Mouse (Mus musculus) midbrain, postnatal 0 days (tissue): ENCODE data around the gene Mroh2a. TPM values are rescaled to one million over a fixed set of nuclear protein-coding genes. Genes with fewer than 3 reads are reported as not detected.

Source experiments
- ATAC-seq: fragments of 200-750 bp; cut with Nextera tagmentation; 2 replicates; pipeline ENCODE4 v1.8.0; 2017; ENCODE audit warnings: moderate number of reproducible peaks, mild to moderate bottlenecking, moderate TSS enrichment, moderate library complexity; ENCODE audit not compliant: low FRiP score
- DNase-seq: peaks from one replicate; pipeline ENCODE4 v3.0.0-alpha.2; 2015; ENCODE audit warnings: low spot score
- H3K27ac ChIP-seq: fragments of 300-500 bp; sonication (generic); 2 replicates; pipeline ENCODE4 v1.5.1; 2014; ENCODE audit warnings: low read depth, mild to moderate bottlenecking, low read length, mixed read lengths
- H3K27me3 ChIP-seq: fragments of 300-500 bp; sonication (generic); 2 replicates; pipeline ENCODE4 v1.6.1; 2014; ENCODE audit warnings: low read length, control low read depth, mixed read lengths; ENCODE audit not compliant: insufficient read depth
- H3K36me3 ChIP-seq: fragments of 300-500 bp; sonication (generic); 2 replicates; pipeline ENCODE4 v1.6.1; 2014; ENCODE audit warnings: low read length, control low read depth, mixed read lengths; ENCODE audit not compliant: insufficient read depth
- H3K4me1 ChIP-seq: fragments of 300-500 bp; sonication (generic); 2 replicates; pipeline ENCODE4 v1.6.1; 2014; ENCODE audit warnings: mild to moderate bottlenecking, control low read depth, antibody characterized with exemption, low read length, mixed read lengths; ENCODE audit not compliant: insufficient read depth
- H3K4me2 ChIP-seq: fragments of 300-500 bp; sonication (generic); 2 replicates; pipeline ENCODE4 v1.6.1; 2014; ENCODE audit warnings: low read depth, mild to moderate bottlenecking, low read length, mixed read lengths; ENCODE audit not compliant: poor library complexity, severe bottlenecking
- H3K4me3 ChIP-seq: fragments of 300-500 bp; sonication (generic); 2 replicates; pipeline ENCODE4 v1.5.1; 2014; ENCODE audit warnings: low read depth, mild to moderate bottlenecking, low read length, moderate library complexity
- H3K9ac ChIP-seq: fragments of 300-500 bp; sonication (generic); replicated peaks from 2 replicates; pipeline ENCODE4 v1.6.1; 2014; ENCODE audit warnings: mild to moderate bottlenecking, low read length, moderate library complexity, mixed read lengths; ENCODE audit not compliant: poor library complexity, severe bottlenecking
- H3K9me3 ChIP-seq: fragments of 300-500 bp; sonication (generic); 2 replicates; pipeline ENCODE4 v1.6.1; 2016; ENCODE audit warnings: low read length, control low read depth
- CTCF ChIP-seq: IDR thresholded peaks from 2 replicates; pipeline ENCODE4 v1.5.1; 2016; ENCODE audit warnings: antibody characterized with exemption, mild to moderate bottlenecking
- WGBS: fragments of 180-500 bp; shearing (Covaris S2); extraction: QIAGEN DNeasy Blood & Tissue Kit; methylation state at CpG from one replicate; pipeline ENCODE4 v1.1.7; 2014; 5-methylcytosine and 5-hydroxymethylcytosine counted together
- polyA plus RNA-seq: library from polyadenylated mRNA; unstranded; fragments of >200 nt; fragmentation: Nextera tagmentation; extraction: Ambion mirVana; gene quantifications from 2 replicates; pipeline ENCODE4 v1.2.1, GENCODE M21; 2015
- total RNA-seq: library from RNA; depleted of rRNA; stranded (reverse); fragments of >200 nt; gene quantifications from 2 replicates; pipeline ENCODE4 v1.2.3, GENCODE M21; 2014

Gene Mroh2a
- total and polyA plus RNA-seq, 2 experiments from 2014 or later, result 0.56 TPM; not detected in 1

DNA sequence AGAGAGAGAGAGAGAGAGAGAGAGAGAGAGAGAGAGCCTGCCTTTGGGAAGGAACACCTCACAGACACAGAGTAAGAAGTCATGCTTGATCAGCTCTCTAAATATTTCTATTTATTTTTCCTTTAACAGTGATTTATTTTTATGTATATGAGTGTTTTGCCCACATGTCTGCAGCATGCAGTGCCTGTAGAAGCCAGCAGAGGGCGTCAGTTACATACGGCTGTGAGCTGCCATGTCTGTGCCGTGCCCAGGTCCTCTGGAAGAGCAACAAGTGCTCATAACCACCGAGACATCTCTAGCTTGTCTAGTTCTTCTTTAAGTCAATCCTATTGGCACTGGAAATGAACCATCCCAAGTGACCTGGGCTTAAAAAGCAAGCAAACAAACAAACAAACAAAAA is 63.1 kb downstream of the Mroh2a start:
- H3K36me3 ChIP-seq, result no peaks in the 10 kb centered on the region
- WGBS, result 44% methylated on average over 4 of the region's 4 CpGs
- DNase-seq (no peak), ATAC-seq (no peak)
- no peak overlapping the region for H3K4me2 ChIP-seq
- H3K27ac ChIP-seq, result no peak overlapping the region
- H3K27me3 ChIP-seq, result no peaks in the 10 kb centered on the region
- H3K4me1 ChIP-seq, result no peaks in the 10 kb centered on the region
- peaks cover 74% of the 10 kb centered on the region for H3K9me3 ChIP-seq
- TF ChIP-seq CTCF, result peak; percentile 70
- no peak overlapping the region for H3K4me3 ChIP-seq
- no peak overlapping the region for H3K9ac ChIP-seq

DNA sequence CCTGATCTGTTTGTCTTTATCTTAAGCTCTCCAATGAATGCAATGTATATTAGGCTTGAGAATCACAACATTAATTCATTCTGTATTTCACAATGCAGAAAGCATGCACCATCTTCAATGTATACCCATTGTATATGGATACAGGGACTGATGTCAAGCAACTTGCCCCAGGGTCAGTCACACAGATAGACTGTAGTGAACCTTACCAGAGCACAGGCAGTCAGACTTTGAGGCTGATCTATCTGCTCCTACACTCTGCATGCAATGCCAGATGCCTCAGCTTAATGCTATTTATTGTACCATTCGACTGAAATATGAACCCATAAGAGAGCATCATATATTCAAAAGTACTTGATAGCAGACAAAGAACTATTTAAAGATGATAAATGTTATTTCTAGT is 63.7 kb downstream of the Mroh2a start:
- ATAC-seq (no peak), DNase-seq (no peak)
- Histone ChIP-seq H3K27me3 (no peaks in the 10 kb centered on the region), H3K4me2 (no peak overlapping the region), H3K9ac (no peak overlapping the region), H3K4me3 (no peak overlapping the region), H3K36me3 (no peaks in the 10 kb centered on the region), H3K9me3 (peaks cover 69% of the 10 kb centered on the region), H3K27ac (no peak overlapping the region), H3K4me1 (no peaks in the 10 kb centered on the region)
- 65% methylated on average over 1 of the region's 1 CpGs for WGBS
- no peak for TF ChIP-seq CTCF

DNA sequence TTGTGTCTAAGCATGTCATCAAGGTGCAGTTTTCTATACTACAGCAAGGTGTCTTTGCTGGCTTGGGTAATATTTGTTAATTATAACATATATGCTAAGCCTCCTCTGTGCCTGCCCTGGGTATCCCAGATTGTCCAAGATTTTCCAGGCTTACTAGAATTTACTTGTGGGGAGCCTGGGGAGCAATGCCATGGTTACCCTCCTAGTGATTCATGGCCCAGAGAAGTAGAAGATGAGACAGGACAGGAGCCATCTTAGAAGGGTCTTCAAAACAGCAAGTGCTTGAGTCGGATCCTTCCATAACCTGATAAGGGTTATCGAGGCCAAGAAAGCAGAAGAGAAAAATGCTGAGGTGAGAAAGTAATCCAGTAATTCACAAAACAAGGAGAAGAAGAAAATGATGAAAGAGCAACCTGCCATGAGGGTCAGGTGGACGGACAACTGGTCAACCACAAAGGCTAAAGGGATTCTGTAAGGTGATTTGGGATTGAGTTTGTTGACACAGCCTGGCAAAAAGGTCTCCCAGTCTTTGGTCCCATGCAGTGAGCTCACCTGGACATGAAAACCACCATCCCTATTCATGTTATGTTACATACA is 64.7 kb downstream of the Mroh2a start:
- no peak for DNase-seq
- Histone ChIP-seq H3K4me3 (no peak overlapping the region), H3K27ac (no peak overlapping the region), H3K27me3 (no peaks in the 10 kb centered on the region), H3K36me3 (no peaks in the 10 kb centered on the region), H3K9me3 (peaks cover 73% of the 10 kb centered on the region), H3K9ac (no peak overlapping the region), H3K4me2 (no peak overlapping the region), H3K4me1 (no peaks in the 10 kb centered on the region)
- WGBS, result 65% methylated on average over 3 of the region's 3 CpGs
- no peak for TF ChIP-seq CTCF
- no peak for ATAC-seq

DNA sequence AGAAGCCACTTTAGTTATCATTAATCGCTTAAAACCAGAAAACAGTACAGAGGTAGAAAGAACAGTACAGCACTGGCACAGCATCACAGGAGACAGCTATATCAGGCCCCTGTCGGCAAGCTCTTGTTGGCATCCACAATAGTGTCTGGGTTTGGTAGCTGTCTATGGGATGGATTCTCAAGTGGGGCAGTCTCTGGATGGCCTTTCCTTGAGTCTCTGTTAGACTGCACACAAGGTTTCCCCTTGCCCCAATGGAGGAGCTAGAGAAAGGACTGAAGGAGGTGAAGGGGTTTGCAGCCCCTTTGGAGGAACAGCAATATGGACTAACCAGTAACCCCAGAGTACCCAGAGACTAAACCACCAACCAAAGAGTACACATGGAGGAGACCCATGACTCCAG is 65.3 kb downstream of the Mroh2a start:
- no peak overlapping the region for H3K4me3 ChIP-seq
- no peaks in the 10 kb centered on the region for H3K4me1 ChIP-seq
- DNase-seq, result no peak
- no peak overlapping the region for H3K4me2 ChIP-seq
- H3K9ac ChIP-seq, result no peak overlapping the region
- H3K27ac ChIP-seq, result no peak overlapping the region
- 48% methylated on average over 2 of the region's 2 CpGs for WGBS
- H3K9me3 ChIP-seq, result peaks cover 69% of the 10 kb centered on the region
- TF ChIP-seq CTCF, result no peak
- H3K36me3 ChIP-seq, result no peaks in the 10 kb centered on the region
- H3K27me3 ChIP-seq, result no peaks in the 10 kb centered on the region
- no peak for ATAC-seq

DNA sequence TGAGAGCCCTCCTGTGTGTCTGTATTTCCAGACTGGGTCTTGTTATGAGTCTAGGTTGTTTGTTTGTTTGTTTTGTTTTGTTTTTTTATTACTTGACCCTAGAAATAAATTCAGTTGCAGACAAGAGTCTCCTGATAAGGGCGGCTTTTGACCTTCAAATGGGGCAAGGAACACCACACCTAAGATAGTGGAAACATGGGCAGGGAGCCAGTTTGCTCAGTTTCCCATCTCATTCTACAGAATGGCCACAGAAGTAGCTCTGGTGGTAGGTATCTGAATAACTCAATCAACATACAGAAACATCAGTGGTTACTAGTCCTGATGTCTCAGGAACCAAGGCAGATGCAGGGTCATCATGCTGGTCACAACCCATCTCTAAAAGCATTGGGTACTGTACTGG is 67.9 kb downstream of the Mroh2a start:
- TF ChIP-seq CTCF, result no peak
- Histone ChIP-seq H3K4me1 (no peaks in the 10 kb centered on the region), H3K27me3 (no peaks in the 10 kb centered on the region), H3K9ac (no peak overlapping the region), H3K4me3 (no peak overlapping the region), H3K36me3 (no peaks in the 10 kb centered on the region), H3K9me3 (peaks cover 63% of the 10 kb centered on the region), H3K27ac (no peak overlapping the region), H3K4me2 (no peak overlapping the region)
- 23% methylated on average over 1 of the region's 1 CpGs for WGBS
- DNase-seq, result no peak
- no peak for ATAC-seq

DNA sequence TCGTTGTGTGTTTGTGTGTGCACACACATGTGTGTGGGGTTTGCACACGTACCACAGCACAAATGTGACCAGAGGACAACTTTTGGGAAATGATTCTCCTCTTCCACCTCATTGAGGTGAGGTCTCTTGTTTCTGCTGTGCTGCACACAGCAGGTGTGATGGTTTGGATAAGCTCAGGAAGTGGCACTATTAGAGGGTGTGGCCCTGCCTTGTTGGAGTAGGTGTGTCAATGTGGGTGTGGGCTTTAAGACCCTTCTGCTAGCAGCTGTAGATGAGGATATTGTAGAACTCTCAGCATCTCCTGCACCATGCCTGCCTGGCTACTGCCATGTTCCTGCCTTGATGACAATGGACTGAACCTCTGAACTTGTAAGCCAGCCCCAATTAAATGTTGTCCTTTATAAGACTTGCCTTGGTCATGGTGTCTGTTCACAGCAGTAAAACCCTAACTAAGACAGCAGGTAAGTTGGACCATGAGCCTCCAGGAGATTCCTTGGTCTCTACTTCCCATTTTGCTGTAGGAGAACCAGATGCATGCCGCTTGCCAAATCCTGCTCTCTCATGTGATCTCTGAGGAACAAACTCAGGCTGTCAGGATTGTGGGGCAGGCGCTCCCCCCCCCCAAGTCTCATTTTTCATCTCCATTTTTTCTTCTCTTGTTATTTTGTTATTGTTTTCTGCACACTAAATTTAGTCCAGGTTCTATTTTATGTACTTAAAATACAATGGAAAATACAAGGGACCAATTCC is 69.6 kb downstream of the Mroh2a start:
- H3K27ac ChIP-seq, result no peak overlapping the region
- H3K9me3 ChIP-seq, result peaks cover 65% of the 10 kb centered on the region
- ATAC-seq, result no peak

More for the DNA sequence above, 69.6 kb downstream of the Mroh2a start:
- Histone ChIP-seq H3K9ac (no peak overlapping the region), H3K4me3 (no peak overlapping the region), H3K4me1 (no peaks in the 10 kb centered on the region), H3K27me3 (no peaks in the 10 kb centered on the region), H3K36me3 (no peaks in the 10 kb centered on the region), H3K4me2 (no peak overlapping the region)
- no peak for DNase-seq
- WGBS, result 72% methylated on average over 4 of the region's 4 CpGs
- no peak for TF ChIP-seq CTCF
